Mouse (Mus musculus) kidney, postnatal 0 days (tissue): ENCODE results near the gene Gm9887. TPM values are rescaled to one million over a fixed set of nuclear protein-coding genes. Genes with fewer than 3 reads are reported as not detected.

Source experiments
- ATAC-seq: fragments of 200-750 bp; cut with Nextera tagmentation; replicated peaks from 2 replicates; pipeline ENCODE4 v1.8.0; 2017; ENCODE audit warnings: low read depth, moderate number of reproducible peaks, moderate TSS enrichment, moderate library complexity; ENCODE audit not compliant: low FRiP score
- DNase-seq: peaks from one replicate; pipeline ENCODE4 v3.0.0-alpha.2; 2016; ENCODE audit warnings: low spot score
- H3K27ac ChIP-seq: fragments of 300-500 bp; sonication (generic); 2 replicates; pipeline ENCODE4 v1.5.1; 2014; ENCODE audit warnings: mild to moderate bottlenecking
- H3K27me3 ChIP-seq: fragments of 300-500 bp; sonication (generic); 2 replicates; pipeline ENCODE4 v1.6.1; 2014; ENCODE audit warnings: low read length, mixed read lengths; ENCODE audit not compliant: insufficient read depth
- H3K36me3 ChIP-seq: fragments of 300-500 bp; sonication (generic); 2 replicates; pipeline ENCODE4 v1.6.1; 2014; ENCODE audit warnings: low read length, mixed read lengths; ENCODE audit not compliant: insufficient read depth
- H3K4me1 ChIP-seq: fragments of 300-500 bp; sonication (generic); replicated peaks from 2 replicates; pipeline ENCODE4 v1.6.1; 2014; ENCODE audit warnings: antibody characterized with exemption, low read length, mixed read lengths; ENCODE audit not compliant: insufficient read depth
- H3K4me2 ChIP-seq: fragments of 300-500 bp; sonication (generic); 2 replicates; pipeline ENCODE4 v1.6.1; 2014; ENCODE audit warnings: mild to moderate bottlenecking, low read length, moderate library complexity, mixed read lengths
- H3K4me3 ChIP-seq: fragments of 300-500 bp; sonication (generic); replicated peaks from 2 replicates; pipeline ENCODE4 v1.5.1; 2014; ENCODE audit warnings: low read depth, low read length
- H3K9ac ChIP-seq: fragments of 300-500 bp; sonication (generic); 2 replicates; pipeline ENCODE4 v1.6.1; 2014; ENCODE audit warnings: low read depth, low read length
- H3K9me3 ChIP-seq: fragments of 300-500 bp; sonication (generic); replicated peaks from 2 replicates; pipeline ENCODE4 v1.6.1; 2016; ENCODE audit warnings: low read length, inconsistent platforms, mixed read lengths
- CTCF ChIP-seq: IDR thresholded peaks from 2 replicates; pipeline ENCODE4 v1.5.1; 2016; ENCODE audit warnings: antibody characterized with exemption, low read depth, mild to moderate bottlenecking, moderate library complexity
- WGBS: fragments of 180-500 bp; shearing (Covaris S2); extraction: QIAGEN DNeasy Blood & Tissue Kit; methylation state at CpG from one replicate; pipeline ENCODE4 v1.1.7; 2014; 5-methylcytosine and 5-hydroxymethylcytosine counted together
- polyA plus RNA-seq: library from polyadenylated mRNA; unstranded; fragments of >200 nt; fragmentation: Nextera tagmentation; extraction: Ambion mirVana; gene quantifications from 2 replicates; pipeline ENCODE4 v1.2.1, GENCODE M21; 2015

Gene Gm9887
- 1.3 and 3.2 TPM in 2 replicates for polyA plus RNA-seq

DNA sequence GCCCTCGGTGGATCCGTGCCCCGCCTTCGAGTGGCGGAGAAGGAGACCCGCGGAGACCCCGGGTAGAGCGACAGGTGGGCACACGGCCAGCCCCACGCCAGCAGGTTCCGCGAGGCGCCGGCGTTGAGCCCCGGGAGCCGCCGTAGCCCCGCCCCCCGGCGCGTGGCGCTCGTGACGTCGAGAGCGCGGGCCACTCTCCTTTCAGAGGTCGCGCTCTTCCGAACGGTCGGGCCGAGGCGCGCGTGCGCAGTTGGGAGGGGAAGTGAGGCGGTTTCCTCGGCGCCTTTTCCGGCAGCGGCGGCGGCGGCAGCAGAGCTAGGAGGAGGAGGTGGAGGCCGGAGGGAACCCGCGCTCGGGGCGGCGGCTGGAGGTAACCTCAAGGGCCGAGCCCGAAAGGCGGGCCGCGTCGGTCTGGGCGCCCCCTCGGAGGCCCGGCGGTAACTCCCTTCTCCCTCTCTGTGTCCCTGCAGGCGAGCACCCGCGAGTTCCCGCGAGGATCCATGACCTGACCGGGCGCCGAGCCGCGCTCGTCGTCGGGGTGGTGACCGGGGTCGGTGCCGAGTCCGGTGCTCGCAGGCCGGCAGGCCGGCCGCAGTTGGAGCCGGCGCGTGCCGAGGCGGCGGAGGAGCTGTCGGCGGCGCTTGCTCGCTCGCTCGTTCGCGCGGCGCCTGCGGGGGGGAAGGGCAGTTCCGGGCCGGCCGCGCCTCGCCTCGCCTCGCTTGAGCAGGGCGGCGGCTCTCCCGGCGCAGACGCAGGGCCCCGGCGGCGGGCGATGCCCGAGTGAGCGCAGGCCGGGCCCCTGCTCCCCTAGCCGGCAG lies at the start of gene Gm9887, which contains the start of gene Arf6:
Gene Gm9887, minus strand, starts transcription at position 605 of the 818 bp plus-strand sequence.
Gene Arf6, plus strand, starts transcription at position 297 of the 818 bp plus-strand sequence.
- Histone ChIP-seq H3K4me2 (peak within 1 kb of the TSS; percentile 82), H3K27me3 (no peaks in the 10 kb centered on the region), H3K27ac (peak within 1 kb of the TSS; percentile 97), H3K36me3 (no peaks in the 10 kb centered on the region), H3K9ac (peak within 1 kb of the TSS; percentile 98), H3K4me1 (peaks cover 5% of the 10 kb centered on the region; the same call in 1 of the 2 replicates), H3K4me3 (peak within 1 kb of the TSS; percentile 99), H3K9me3 (no peaks in the 10 kb centered on the region)
- TF ChIP-seq CTCF = no peak
- under 1% methylated on average over 104 of the region's 121 CpGs for WGBS
- ATAC-seq (peak; percentile 93), DNase-seq (peak; percentile 97)

DNA sequence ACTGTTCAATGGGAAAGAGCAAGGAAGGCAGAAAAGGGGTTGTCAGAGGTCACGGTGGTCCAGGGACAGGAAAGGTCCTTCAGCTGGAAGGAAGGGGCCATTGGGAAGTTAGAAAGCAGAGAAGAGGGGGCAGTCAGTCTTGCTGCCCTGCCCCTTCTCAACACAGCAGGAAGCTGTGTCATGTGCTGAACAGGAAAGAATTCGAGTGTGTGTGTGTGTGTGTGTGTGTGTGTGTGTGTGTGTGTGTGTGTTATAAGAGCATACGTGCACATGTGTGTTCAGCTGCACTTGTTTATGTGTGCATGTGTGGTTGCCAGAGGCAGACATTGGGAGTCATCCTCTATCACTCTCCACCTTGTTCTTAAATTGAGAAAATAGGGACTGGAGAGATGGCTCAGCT lies 48.5 kb upstream of the Gm9887 start:
- no peak for DNase-seq
- Histone ChIP-seq H3K27ac (no peak overlapping the region), H3K4me1 (peaks cover 16% of the 10 kb centered on the region; the same call in 1 of the 2 replicates), H3K4me2 (no peak overlapping the region), H3K27me3 (no peaks in the 10 kb centered on the region), H3K9ac (no peak overlapping the region), H3K4me3 (no peak overlapping the region), H3K9me3 (no peaks in the 10 kb centered on the region), H3K36me3 (no peaks in the 10 kb centered on the region)
- ATAC-seq = no peak
- no peak for TF ChIP-seq CTCF
- WGBS = 46% methylated on average over 3 of the region's 3 CpGs

DNA sequence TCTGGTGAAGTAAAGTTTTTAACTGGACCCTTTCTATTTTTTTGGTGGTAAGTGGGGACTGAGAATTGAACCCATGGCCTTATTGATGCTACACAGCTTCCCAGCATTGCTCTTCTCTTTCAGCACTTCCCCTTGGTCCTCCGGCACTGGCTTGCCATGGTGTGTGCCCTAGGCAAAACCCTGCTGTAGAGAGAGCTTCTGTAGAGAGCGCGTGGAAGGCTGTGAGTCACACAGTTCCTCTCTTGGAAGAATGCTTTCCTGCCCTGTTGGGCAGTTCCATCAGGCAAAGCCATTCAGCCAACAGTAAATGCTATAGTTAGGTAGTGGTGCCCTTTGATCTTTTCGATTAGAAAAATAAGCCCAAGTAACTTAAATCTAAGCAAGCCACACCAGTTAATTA lies 47.3 kb upstream of the Gm9887 start:
- no peak for DNase-seq
- 62% methylated on average over 4 of the region's 4 CpGs for WGBS
- TF ChIP-seq CTCF = no peak

DNA sequence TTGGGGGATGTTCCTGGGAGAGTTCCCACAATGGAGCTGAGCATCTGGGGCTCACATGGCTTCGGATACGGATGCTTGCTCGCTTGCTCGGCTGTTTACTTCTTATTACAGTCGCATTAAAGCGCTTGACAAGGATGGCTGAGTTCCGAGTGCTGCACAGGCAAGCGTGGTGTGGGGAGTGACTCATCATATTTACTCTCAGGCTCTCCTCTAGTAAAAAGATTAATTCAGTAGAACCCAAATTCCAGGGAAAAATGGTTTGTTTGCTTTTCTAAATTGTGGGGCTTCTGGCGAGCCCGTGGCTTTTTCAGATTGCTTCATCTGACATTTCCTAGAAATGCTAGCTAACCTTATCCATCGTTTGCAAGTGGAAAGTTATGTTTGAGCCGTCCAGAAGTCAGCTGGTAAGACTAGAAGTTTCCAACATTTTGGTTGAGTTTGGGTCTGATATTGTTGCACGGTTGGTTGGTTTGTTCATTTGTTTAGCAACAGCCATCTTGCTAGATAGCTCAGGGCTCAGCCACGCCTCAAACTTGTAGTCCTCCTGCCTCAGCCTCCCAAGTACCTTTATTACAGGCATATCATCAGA lies 46.9 kb upstream of the Gm9887 start:
- Histone ChIP-seq H3K4me2 (no peak overlapping the region), H3K27me3 (no peaks in the 10 kb centered on the region), H3K4me3 (no peak overlapping the region), H3K9ac (no peak overlapping the region), H3K27ac (no peak overlapping the region), H3K9me3 (no peaks in the 10 kb centered on the region), H3K36me3 (no peaks in the 10 kb centered on the region), H3K4me1 (0 out of 2 replicates have a peak, but pooled peaks cover 3% of the 10 kb centered on the region)
- 45% methylated on average over 14 of the region's 14 CpGs for WGBS
- no peak for TF ChIP-seq CTCF
- DNase-seq = peak; percentile 74
- peak; percentile 69; the same call in 1 of the 2 replicates for ATAC-seq

More for the DNA sequence above, 47.3 kb upstream of the Gm9887 start:
- H3K36me3 ChIP-seq = no peaks in the 10 kb centered on the region
- H3K27me3 ChIP-seq = no peaks in the 10 kb centered on the region
- 0 out of 2 replicates have a peak, but pooled peaks cover 5% of the 10 kb centered on the region for H3K4me1 ChIP-seq
- peak; percentile 41; the same call in 1 of the 2 replicates for ATAC-seq
- H3K9ac ChIP-seq = no peak overlapping the region
- H3K4me2 ChIP-seq = no peak overlapping the region
- H3K27ac ChIP-seq = no peak overlapping the region
- no peaks in the 10 kb centered on the region for H3K9me3 ChIP-seq
- no peak overlapping the region for H3K4me3 ChIP-seq

DNA sequence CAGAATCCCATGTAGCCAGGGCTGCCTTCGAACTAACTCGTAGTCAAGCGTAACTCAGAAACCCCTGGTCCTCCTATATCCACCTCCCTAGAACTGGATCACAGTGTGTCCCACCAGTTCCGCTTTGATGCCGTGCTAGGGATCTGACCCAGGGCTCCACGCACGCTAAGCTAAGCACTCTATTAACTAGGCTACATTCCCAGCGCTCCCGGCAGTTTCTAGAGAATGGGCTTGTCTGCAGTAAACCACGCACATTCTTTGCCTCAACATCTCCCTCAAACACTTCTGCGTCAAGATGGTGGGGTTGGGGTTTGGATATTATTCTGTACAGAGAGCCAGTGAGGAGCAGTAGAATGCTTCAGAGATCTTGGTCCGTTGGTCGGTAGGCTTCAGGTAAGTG lies 46.3 kb upstream of the Gm9887 start:
- DNase-seq = no peak
- Histone ChIP-seq H3K36me3 (no peaks in the 10 kb centered on the region), H3K9me3 (no peaks in the 10 kb centered on the region), H3K4me3 (no peak overlapping the region), H3K9ac (no peak overlapping the region), H3K4me1 (0 out of 2 replicates have a peak, but pooled peaks cover 3% of the 10 kb centered on the region), H3K27me3 (no peaks in the 10 kb centered on the region), H3K4me2 (no peak overlapping the region), H3K27ac (no peak overlapping the region)
- no peak for TF ChIP-seq CTCF
- ATAC-seq = no peak
- WGBS = 52% methylated on average over 13 of the region's 13 CpGs

DNA sequence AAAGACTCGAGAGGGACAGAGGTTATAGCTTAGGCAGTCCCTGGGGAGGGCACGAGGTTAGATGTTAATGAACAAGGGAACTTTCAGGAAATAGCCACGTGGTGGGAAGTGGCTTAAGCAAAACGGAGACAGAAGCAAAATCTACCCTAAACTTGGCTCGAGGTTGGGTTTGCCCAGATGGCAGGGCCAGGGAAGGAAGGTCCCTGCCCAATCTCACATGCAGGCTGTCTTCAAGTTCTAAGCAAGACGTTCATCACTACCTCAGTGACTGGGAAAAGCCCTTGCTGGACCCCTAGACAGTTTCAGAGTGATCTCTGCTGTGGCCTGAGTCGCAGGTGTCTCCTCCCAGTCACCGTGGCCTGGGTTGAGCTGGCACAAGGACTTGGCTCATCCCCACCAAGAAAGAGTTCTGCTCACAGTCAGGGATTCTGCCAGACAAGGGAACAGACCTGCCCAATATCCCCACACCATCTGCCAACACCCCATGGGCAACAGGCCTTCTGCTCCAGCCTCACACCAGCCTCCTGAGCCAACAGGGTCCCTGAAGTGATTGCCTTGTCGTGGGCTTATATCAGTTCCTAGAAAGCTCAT lies 45.5 kb upstream of the Gm9887 start:
- H3K4me3 ChIP-seq = no peak overlapping the region
- no peaks in the 10 kb centered on the region for H3K9me3 ChIP-seq
- TF ChIP-seq CTCF = no peak
- no peak overlapping the region for H3K27ac ChIP-seq
- no peaks in the 10 kb centered on the region for H3K36me3 ChIP-seq
- 50% methylated on average over 9 of the region's 9 CpGs for WGBS
- no peak overlapping the region for H3K9ac ChIP-seq
- H3K27me3 ChIP-seq = no peaks in the 10 kb centered on the region
- H3K4me1 ChIP-seq = 0 out of 2 replicates have a peak, but pooled peaks cover 3% of the 10 kb centered on the region
- DNase-seq (no peak), ATAC-seq (no peak)
- no peak overlapping the region for H3K4me2 ChIP-seq
